Mouse (Mus musculus) naive thymus-derived CD4-positive, alpha-beta T cell, adult 2 months (primary cell): ENCODE results near the gene Smdt1.
"Not testable (repeated sequence)": the region's sequence is repeated elsewhere in the genome, so short reads cannot be mapped to it uniquely, and the experiment has no call there.

Source experiments
- DNase-seq: peaks from one replicate; pipeline ENCODE4 v3.0.0-alpha.2; 2011; ENCODE audit warnings: low read depth

The Smdt1 gene

DNA sequence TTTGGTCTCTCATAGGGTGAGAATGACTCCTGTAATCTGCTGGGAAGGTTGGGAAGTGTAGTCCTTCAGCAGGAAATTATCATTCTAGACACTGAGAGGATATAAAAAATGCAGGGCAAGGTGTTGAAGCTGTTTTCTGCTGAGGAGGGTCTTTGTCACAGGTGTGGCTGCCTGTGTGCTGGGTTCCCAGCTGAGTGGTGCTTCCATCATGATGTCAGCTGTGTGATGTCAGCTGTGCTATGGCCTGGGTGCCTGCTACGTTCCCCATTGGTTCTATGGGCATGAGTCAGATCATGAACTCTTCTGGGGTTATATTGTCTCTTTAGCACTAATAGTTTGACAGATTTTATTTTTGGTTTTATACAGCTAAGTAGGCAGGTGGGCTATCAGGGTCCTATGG, 30.1 kb downstream of the Smdt1 start:
- DNase-seq: no peak

DNA sequence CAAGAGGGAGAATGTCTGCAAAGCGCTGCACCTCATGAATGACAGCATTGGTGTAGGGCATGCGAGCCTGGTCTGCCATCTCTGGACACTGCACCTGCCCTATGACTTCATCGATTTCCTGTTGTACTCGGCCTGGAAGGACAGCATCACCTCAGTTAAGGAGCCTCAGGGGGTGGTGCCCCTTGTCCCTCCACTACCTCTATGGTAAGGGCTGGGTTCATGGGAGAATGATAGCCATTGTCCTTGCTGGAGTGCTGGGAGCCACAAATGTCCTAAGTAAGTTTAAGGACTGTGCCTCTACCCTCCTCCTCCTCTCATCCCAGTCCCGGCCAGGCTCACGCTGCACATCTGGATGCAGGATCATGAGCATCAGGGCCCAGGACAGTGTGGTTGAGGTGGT, 33.7 kb downstream of the Smdt1 start:
- no peak for DNase-seq

DNA sequence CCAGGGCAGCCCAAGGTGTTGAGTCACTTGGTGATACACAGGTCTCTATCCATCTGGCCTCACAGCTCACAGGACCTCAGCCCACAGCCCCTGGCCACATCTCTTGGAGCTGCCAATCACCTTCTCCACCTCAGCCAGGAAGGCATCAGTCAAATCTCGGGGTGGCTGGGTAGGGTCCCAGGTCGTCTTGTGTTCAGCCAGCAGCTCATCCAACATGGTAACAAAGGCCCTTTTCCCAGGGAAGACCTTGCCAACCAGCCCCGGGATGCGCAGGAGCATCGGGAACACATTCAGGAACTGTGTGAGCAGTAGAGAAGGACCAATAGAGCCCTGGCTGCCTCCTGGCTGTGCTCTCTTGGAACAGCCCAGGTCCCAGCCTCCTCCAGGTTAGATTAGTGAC, 34.2 kb downstream of the Smdt1 start:
- no peak for DNase-seq

DNA sequence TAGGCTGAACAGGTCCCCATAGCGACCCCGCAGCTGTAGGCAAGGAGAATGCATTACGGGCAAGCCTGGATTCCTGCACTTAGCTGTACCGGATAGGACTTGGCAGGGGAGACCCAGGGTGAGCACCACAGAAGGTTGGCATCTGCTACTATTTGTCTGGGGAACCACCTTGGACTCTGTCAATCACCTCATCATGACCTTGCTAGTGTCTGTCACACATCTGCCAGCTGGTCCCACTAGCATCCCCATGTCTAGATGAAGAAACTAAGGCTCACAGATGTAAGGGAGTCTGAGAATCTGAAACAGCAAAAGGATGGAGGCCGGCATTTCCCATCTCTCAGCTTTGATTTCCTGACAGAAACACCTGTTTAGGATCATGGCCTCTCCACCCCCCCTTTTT, 35.7 kb downstream of the Smdt1 start:
- DNase-seq: no peak

DNA sequence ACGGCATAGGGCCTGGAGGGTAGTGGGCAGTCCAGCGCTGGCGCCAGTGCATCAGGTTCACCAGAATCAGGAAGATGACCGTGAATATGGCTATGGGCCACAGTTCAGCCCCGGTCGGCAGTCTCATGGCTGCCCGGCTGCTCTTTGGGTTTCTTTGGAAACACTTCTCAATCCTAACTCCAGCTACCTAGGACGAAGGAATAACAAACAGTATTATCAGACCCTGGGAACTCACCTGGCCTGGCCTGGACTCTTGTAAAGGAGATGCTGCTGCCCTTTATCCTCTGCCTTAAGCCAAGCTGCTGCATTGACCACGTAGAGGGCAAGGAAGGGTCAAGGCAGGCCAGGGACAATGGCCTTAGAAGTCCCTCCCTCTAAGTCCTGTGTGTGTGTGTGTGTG, 37.1 kb downstream of the Smdt1 start:
- no peak for DNase-seq

DNA sequence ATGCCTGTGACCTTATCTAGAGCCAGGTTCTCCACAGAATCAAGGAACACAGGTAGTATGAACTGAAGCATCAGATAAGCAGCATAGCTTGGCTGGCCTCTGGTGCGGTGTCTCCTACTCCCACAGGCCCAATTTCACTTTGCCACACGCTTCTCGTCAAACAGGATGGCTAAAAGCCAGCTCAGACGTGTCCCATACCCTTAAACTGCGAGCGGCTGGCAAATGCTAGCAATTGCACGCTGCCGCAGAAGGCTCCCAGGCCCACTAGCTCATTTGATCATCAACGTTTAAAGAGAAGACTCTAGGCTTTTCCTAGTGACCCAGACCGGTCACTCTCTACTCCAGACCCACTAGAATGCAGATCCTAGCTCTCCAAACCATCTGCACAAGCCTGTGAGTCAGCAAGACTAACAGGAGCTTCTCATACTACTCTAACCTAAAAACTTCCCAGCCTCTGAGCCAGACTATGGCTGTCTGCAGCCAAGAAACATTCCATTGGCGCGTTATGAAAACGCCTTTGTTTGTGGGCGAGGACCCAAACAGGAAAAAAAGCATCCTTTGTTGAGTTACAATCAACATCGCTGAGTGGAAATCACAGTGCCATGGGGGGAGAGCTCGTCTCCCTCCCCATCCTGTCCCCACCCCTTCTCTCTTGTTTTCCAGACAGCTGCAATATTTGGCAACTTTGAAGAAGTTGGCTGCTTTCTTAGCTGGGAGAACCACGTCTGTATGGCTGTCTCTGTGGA, 37.8 kb downstream of the Smdt1 start:
- no peak for DNase-seq

DNA sequence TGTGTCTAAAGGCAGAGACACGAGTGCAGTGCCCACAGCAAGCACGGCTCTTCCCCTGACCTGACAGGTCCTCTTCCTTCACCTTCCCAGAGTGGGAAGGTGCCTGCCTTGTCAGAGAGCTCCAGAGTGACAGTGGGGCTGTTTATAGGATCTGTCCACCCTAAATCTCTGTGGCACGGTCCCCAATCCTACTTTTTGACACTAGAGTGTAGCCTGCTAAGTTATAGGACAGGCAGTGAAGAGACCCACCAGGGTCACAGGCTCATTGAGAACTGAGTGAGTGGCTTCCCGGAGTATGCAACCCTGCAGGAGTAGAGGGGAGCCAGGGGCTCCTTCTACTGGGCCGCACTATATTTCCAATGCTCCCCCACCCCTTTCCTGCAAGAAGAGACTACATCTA, 38.9 kb downstream of the Smdt1 start:
- DNase-seq: no peak

DNA sequence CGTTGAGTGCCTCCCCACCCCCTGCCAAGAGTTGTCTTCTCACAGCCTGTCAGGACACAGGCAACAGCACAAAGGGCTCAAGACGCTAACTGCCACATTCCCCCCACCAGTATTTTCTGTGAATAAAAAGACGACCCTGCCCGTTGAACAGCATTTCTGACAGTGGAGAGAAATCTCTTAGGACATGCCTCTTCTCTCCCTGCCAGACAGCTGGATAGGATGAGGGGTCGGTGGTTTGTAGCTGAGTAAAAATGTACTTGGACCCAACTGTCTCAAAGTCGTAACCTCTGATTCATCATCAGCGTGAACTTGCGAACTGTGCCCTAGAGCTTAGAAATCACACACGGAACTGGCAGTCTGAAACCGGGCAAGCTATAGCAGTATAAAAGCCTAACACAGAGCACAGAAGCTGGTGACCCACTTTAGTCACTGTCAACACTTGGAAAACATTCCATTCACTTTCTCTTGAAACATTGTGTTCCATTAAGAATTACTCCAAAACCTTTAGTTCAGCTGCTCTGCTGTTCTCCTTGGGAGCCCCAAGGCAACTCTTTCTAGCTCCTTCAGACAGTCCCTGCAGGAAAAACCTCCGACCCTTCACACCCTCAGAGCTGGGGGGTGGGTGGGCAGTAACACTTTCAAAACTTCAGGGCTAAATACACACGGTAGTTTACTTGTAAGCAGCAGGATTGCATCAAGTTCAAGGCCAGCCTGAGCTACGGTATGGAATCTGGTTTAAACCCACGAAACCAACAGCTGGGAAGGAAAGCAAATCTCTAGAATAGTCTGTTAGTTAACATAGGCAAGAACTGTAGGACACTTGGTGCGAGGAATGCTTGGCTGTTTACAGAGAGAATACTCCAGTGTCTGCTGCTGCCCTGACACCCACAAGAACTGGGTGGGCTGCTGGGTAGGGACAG, 39.8 kb downstream of the Smdt1 start:
- no peak for DNase-seq

DNA sequence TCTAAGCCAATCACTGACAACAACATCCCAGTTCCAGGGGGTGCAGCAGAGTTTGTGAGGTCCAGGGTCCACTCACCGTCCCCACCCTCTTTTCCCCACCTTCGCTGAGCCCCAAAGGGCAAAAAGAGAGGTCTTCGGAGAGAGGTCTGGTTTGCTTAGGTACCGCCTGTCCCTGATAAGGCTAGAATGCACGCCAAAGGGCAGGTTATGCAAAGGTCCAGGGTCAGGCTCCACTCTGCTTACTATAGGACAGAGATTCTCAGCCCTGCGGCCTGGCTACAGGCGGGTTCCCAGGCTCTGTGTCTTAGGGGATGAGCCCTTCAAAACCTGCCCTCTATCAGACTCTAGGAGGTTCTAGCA, 40.7 kb downstream of the Smdt1 start:
- no peak for DNase-seq

DNA sequence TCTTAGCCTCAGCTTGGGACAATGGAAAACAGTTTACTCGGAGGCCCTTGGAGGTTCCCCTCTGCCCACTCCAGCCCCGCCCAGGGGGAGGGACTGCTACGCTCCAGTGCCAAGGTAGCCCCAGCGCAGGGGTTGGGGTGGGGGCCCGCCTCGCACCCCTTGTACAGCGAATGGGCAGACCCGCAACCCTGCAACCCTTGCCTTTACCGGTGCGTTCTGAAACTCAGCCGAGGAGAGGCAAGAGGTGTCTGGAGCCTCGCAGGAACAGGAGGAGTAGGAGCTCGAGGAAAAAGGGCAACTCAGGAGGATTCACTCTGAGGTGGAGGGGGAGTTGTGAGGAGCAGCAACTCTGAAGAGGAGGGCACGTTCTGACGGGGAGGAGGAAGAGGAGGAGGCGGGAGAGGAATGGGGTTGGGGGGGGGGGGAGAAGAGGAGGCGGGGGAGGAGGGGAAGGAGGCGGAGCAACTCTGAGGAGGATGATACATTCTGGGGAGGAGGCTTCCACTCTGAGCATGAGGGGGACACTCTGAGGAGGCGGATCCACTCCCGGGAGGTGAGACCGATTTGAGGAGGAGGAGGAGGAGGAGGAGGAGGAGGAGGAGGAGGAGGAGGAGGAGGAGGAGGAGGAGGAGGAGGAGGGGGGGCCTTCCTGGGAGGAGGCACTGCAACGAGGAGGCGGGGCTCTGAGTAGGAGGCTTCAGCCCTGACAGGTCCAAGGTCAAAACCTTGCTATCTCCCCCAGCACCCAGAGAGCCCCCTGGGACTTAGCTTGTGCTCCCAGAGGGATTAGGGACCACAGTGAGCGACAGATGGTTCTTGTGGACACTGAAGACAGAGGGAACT, 41.3 kb downstream of the Smdt1 start, which contains the start of gene Cyp2d22:
Gene Cyp2d22, minus strand, starts transcription at position 390 of the 843 bp plus-strand sequence.
- peak; percentile 67 for DNase-seq

DNA sequence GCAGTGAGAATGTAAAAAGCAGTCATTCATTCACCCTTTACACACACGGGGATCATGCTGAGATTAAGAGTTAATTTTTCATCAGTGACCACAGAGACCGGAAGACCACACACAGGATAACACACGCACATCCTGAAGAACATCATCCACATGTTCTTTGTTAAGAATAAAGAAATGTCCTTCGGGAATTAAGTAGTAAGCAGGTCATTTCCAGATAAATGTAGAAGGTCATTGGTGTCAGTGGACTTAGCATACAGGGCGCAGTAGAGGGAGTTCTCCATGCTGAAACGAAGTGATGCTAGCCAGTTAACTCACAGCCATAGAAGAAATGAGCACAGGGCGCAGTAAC, 41.9 kb downstream of the Smdt1 start:
- no peak for DNase-seq

DNA sequence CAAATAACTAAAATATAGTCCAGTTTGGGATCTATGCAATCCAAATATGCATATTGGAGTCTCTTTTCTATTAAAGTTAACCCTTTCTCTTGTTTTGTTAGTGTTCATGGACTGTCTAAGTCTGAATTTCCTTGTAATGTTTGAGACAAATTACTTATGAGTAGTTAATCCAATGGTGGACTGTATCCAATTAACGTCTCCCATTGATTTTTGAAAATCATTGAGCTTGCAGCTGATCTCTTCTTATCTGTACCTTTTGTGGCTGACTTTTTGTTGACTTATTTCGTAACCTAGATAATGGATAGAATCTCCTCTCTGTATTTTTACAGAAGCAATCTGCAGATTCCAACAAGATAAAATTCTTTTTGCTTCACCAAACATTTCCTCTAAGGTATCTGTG, 43.7 kb downstream of the Smdt1 start:
- no peak for DNase-seq

DNA sequence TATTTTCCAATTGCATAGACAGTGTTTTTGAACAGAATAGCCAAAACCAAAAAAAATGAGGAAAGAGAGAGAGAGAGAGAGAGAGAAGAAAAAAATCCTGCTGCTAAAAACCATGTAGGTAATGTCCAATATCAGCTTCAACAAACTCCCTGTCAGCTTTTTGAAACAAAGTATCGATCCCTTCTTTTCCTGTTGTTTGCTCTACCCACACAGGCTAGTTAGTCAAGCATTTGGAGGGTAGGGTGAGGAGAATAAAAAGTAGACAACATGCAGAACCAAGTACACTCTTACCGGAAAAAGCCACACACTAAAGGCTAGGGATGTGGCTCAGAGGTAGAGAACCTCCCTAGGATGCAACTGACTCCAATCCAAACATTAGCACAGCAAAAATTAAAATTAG, 47.0 kb downstream of the Smdt1 start:
- no peak for DNase-seq

DNA sequence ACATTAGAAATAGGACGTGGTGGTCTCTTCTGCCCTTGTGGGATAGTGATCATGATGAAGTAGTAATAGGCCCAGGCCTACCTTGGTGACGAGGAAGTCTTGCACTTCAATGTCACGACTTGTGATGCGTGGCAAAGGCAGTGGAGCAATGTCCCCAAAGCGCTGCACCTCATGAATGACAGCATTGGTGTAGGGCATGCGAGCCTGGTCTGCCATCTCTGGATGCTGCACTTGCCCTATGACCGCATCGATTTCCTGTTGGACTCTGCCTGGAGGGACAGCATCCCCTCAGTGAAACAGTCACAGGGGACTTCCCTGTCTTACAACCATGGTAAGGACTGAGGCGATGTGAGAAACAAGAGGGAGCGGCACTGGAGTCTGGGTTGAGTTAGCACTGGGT, 51.2 kb downstream of the Smdt1 start:
- not testable (repeated sequence) for DNase-seq

DNA sequence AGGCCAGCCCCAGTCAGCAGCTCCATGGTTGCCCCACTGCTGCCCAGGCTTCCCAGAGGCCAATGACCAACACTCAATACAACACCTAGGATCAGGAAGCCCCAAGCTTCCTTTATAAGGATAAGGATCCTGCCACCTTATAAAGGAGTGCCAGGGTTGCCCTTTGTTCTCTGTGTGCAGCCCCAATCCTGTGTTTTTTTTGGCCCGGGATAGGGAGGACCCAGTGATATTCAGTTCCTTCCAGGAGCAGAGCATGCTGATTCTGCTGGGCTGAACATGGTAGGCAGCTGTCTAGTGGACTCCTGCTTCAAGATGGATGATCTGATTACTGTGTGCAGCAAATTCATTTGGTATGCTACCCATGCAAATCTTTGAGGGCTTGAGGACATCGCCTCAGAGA, 55.2 kb downstream of the Smdt1 start, which contains the start of gene Cyp2d11:
Gene Cyp2d11, minus strand, starts transcription at position 101 of the 400 bp plus-strand sequence.
- not testable (repeated sequence) for DNase-seq

DNA sequence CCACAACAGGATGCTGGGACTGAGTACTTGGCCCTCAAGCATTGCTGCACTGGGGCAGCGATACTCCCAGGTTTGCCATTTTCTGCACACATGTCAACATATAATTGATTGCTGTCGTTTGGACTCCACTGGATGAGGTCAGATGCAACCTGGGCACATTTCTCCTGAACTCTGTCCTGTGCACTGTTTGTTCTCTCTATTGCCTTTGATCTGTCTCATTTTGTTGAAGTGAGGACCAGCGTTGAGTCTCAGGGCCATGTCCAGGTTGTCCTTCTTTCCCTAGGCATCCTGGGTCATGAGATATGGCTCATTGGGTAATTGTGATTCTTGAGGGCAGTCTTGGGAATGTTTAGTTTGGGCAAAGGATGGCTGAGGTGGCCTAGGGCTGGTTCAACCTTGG, 57.2 kb downstream of the Smdt1 start:
- DNase-seq: not testable (repeated sequence)
